Mouse (Mus musculus) thymus, postnatal 0 days (tissue): ENCODE measurements around the gene Myog. TPM values are rescaled to one million over a fixed set of nuclear protein-coding genes. Genes with fewer than 3 reads are reported as not detected.

ENCODE experiments used
- DNase-seq: peaks from one replicate; pipeline ENCODE4 v3.0.0-alpha.2; 2015; ENCODE audit warnings: low spot score
- polyA plus RNA-seq: library from polyadenylated mRNA; unstranded; fragments of >200 nt; fragmentation: Nextera tagmentation; extraction: Ambion mirVana; gene quantifications from 2 replicates; pipeline ENCODE4 v1.2.1, GENCODE M21; 2015

Myog gene
- polyA plus RNA-seq, 1 experiment from 2014 or later = 3.0 TPM

- no peak for DNase-seq
These were observed 6.7 kb upstream of the Myog start for GRCm38 (mm10) chr1:134283108-134283507.

- DNase-seq = no peak
These were observed 4.2 kb upstream of the Myog start for GRCm38 (mm10) chr1:134285458-134286120.

GRCm38 (mm10) chr1:134288239-134288638 is 1.6 kb upstream of the Myog start:
- no peak for DNase-seq

GRCm38 (mm10) chr1:134290300-134290699 is 511 bp downstream of the Myog start:
- no peak for DNase-seq

- no peak for DNase-seq
These were observed 1.1 kb downstream of the Myog start for GRCm38 (mm10) chr1:134290909-134291308.

- DNase-seq = no peak
These were observed 1.8 kb downstream of the Myog start for GRCm38 (mm10) chr1:134291555-134291954.

GRCm38 (mm10) chr1:134292073-134292472 is 2.3 kb downstream of the Myog start:
- DNase-seq = no peak

GRCm38 (mm10) chr1:134292601-134293000 is 2.8 kb downstream of the Myog start:
- no peak for DNase-seq

GRCm38 (mm10) chr1:134293276-134293675 is 3.5 kb downstream of the Myog start:
- DNase-seq = no peak

GRCm38 (mm10) chr1:134293738-134294604 is 4.2 kb downstream of the Myog start:
- no peak for DNase-seq

GRCm38 (mm10) chr1:134297265-134297664 is 7.5 kb downstream of the Myog start:
- DNase-seq = no peak

GRCm38 (mm10) chr1:134298636-134299411 is 9.0 kb downstream of the Myog start:
- no peak for DNase-seq

GRCm38 (mm10) chr1:134302568-134303238 is 12.9 kb downstream of the Myog start:
- peak; percentile 7 for DNase-seq

- DNase-seq = no peak
These were observed 15.2 kb downstream of the Myog start for GRCm38 (mm10) chr1:134304940-134305339.

GRCm38 (mm10) chr1:134307409-134307808 is 17.6 kb downstream of the Myog start:
- DNase-seq = peak; percentile 44

GRCm38 (mm10) chr1:134310291-134310690 is 20.5 kb downstream of the Myog start:
- no peak for DNase-seq

- no peak for DNase-seq
These were observed 20.9 kb downstream of the Myog start for GRCm38 (mm10) chr1:134310729-134311128.

GRCm38 (mm10) chr1:134311760-134312159 is 22.0 kb downstream of the Myog start:
- DNase-seq = no peak

- DNase-seq = no peak
These were observed 25.4 kb downstream of the Myog start for GRCm38 (mm10) chr1:134315181-134315580.

- no peak for DNase-seq
These were observed 26.6 kb downstream of the Myog start for GRCm38 (mm10) chr1:134316361-134316760.

GRCm38 (mm10) chr1:134318261-134318660 is 28.5 kb downstream of the Myog start:
- no peak for DNase-seq
